Mouse (Mus musculus) embryonic fibroblast, embryonic 13.5 days (primary cell): Measurements from ENCODE around the gene Sugp1.

Source experiments
- CTCF ChIP-seq: IDR thresholded peaks from 2 replicates; pipeline ENCODE4 v1.5.1; 2011; ENCODE audit warnings: mild to moderate bottlenecking, control low read depth, low read length, moderate library complexity, borderline replicate concordance; ENCODE audit not compliant: insufficient read depth
- POLR2A ChIP-seq: IDR thresholded peaks from 2 replicates; pipeline ENCODE4 v1.6.1; 2011; ENCODE audit warnings: low read depth, mild to moderate bottlenecking, control low read depth, low read length, moderate library complexity

- TF ChIP-seq CTCF (no peak), POLR2A (no peak)
These were observed 19.0 kb upstream of the Sugp1 start for GRCm38 (mm10) chr8:70023596-70023995.
